Mouse (Mus musculus): ENCODE measurements around the gene Xxylt1. TPM values are rescaled to one million over a fixed set of nuclear protein-coding genes. Genes with fewer than 3 reads are reported as not detected.

Gene Xxylt1
- polyA plus RNA-seq, 1 experiment from 2014 or later = 9.7 TPM

- peaks cover 10% of the 10 kb centered on the region for H3K4me1 ChIP-seq (replicated peaks; ENCODE audit: control insufficient read depth, insufficient read depth, low read length)
- ATAC-seq = peak; percentile 55; the same call in 1 of the 2 replicates
- no peaks in the 10 kb centered on the region for H3K27me3 ChIP-seq (replicated peaks; ENCODE audit: control insufficient read depth, insufficient read depth, low read length)
- 42% methylated on average over 5 of the region's 5 CpGs for WGBS
- H3K9ac ChIP-seq (replicated peaks; ENCODE audit: low read depth, low read length) = no peak overlapping the region
- no peaks in the 10 kb centered on the region for H3K36me3 ChIP-seq (ENCODE audit: control insufficient read depth, insufficient read depth)
- no peak overlapping the region for H3K4me3 ChIP-seq (replicated peaks; ENCODE audit: low read length)
- H3K27ac ChIP-seq (ENCODE audit: low read length) = no peak overlapping the region
- no peaks in the 10 kb centered on the region for H3K9me3 ChIP-seq (ENCODE audit: control insufficient read depth, low read length)
- no peak overlapping the region for H3K4me2 ChIP-seq (ENCODE audit: low read length)
Measured at GRCm38 (mm10) chr16:31022287-31022686, 58.9 kb downstream of the Xxylt1 start.

GRCm38 (mm10) chr16:31019514-31019913 is 61.7 kb downstream of the Xxylt1 start:
- H3K4me1 ChIP-seq (replicated peaks; ENCODE audit: control insufficient read depth, insufficient read depth, low read length) = peaks cover 8% of the 10 kb centered on the region

GRCm38 (mm10) chr16:31017687-31018413 is 63.4 kb downstream of the Xxylt1 start:
- Histone ChIP-seq H3K36me3 (ENCODE audit: control insufficient read depth, insufficient read depth) (no peaks in the 10 kb centered on the region), H3K27ac (ENCODE audit: low read length) (no peak overlapping the region), H3K27me3 (replicated peaks; ENCODE audit: control insufficient read depth, insufficient read depth, low read length) (no peaks in the 10 kb centered on the region), H3K9me3 (ENCODE audit: control insufficient read depth, low read length) (no peaks in the 10 kb centered on the region), H3K9ac (replicated peaks; ENCODE audit: low read depth, low read length) (no peak overlapping the region), H3K4me1 (replicated peaks; ENCODE audit: control insufficient read depth, insufficient read depth, low read length) (peaks cover 8% of the 10 kb centered on the region), H3K4me2 (ENCODE audit: low read length) (no peak overlapping the region), H3K4me3 (replicated peaks; ENCODE audit: low read length) (no peak overlapping the region)
- WGBS = 91% methylated on average over 10 of the region's 10 CpGs
- ATAC-seq = no peak

More at GRCm38 (mm10) chr16:31019514-31019913, 61.7 kb downstream of the Xxylt1 start:
- no peak overlapping the region for H3K9ac ChIP-seq (replicated peaks; ENCODE audit: low read depth, low read length)
- no peak overlapping the region for H3K4me3 ChIP-seq (replicated peaks; ENCODE audit: low read length)
- WGBS = 77% methylated on average over 3 of the region's 3 CpGs
- H3K4me2 ChIP-seq (ENCODE audit: low read length) = no peak overlapping the region
- ATAC-seq = no peak
- no peaks in the 10 kb centered on the region for H3K9me3 ChIP-seq (ENCODE audit: control insufficient read depth, low read length)
- H3K36me3 ChIP-seq (ENCODE audit: control insufficient read depth, insufficient read depth) = no peaks in the 10 kb centered on the region
- no peaks in the 10 kb centered on the region for H3K27me3 ChIP-seq (replicated peaks; ENCODE audit: control insufficient read depth, insufficient read depth, low read length)
- no peak overlapping the region for H3K27ac ChIP-seq (ENCODE audit: low read length)

GRCm38 (mm10) chr16:31016669-31017068 is 64.6 kb downstream of the Xxylt1 start:
- H3K36me3 ChIP-seq (ENCODE audit: control insufficient read depth, insufficient read depth) = no peaks in the 10 kb centered on the region
- H3K4me2 ChIP-seq (ENCODE audit: low read length) = no peak overlapping the region
- no peak overlapping the region for H3K4me3 ChIP-seq (replicated peaks; ENCODE audit: low read length)
- no peaks in the 10 kb centered on the region for H3K27me3 ChIP-seq (replicated peaks; ENCODE audit: control insufficient read depth, insufficient read depth, low read length)
- H3K4me1 ChIP-seq (replicated peaks; ENCODE audit: control insufficient read depth, insufficient read depth, low read length) = no peaks in the 10 kb centered on the region
- WGBS = 87% methylated on average over 2 of the region's 2 CpGs
- ATAC-seq = no peak
- H3K27ac ChIP-seq (ENCODE audit: low read length) = no peak overlapping the region
- no peak overlapping the region for H3K9ac ChIP-seq (replicated peaks; ENCODE audit: low read depth, low read length)
- H3K9me3 ChIP-seq (ENCODE audit: control insufficient read depth, low read length) = no peaks in the 10 kb centered on the region

GRCm38 (mm10) chr16:31016169-31016568 is 65.1 kb downstream of the Xxylt1 start:
- H3K9ac ChIP-seq (replicated peaks; ENCODE audit: low read depth, low read length) = no peak overlapping the region
- H3K9me3 ChIP-seq (ENCODE audit: control insufficient read depth, low read length) = no peaks in the 10 kb centered on the region
- no peak overlapping the region for H3K4me2 ChIP-seq (ENCODE audit: low read length)
- no peak overlapping the region for H3K27ac ChIP-seq (ENCODE audit: low read length)
- no peak overlapping the region for H3K4me3 ChIP-seq (replicated peaks; ENCODE audit: low read length)
- no peaks in the 10 kb centered on the region for H3K27me3 ChIP-seq (replicated peaks; ENCODE audit: control insufficient read depth, insufficient read depth, low read length)
- no peaks in the 10 kb centered on the region for H3K4me1 ChIP-seq (replicated peaks; ENCODE audit: control insufficient read depth, insufficient read depth, low read length)
- WGBS = 78% methylated on average over 8 of the region's 8 CpGs
- H3K36me3 ChIP-seq (ENCODE audit: control insufficient read depth, insufficient read depth) = no peaks in the 10 kb centered on the region
- no peak for ATAC-seq

- no peak for ATAC-seq
- H3K9ac ChIP-seq (replicated peaks; ENCODE audit: low read depth, low read length) = no peak overlapping the region
- H3K4me2 ChIP-seq (ENCODE audit: low read length) = no peak overlapping the region
- 94% methylated on average over 1 of the region's 1 CpGs for WGBS
- no peaks in the 10 kb centered on the region for H3K4me1 ChIP-seq (replicated peaks; ENCODE audit: control insufficient read depth, insufficient read depth, low read length)
- H3K9me3 ChIP-seq (ENCODE audit: control insufficient read depth, low read length) = no peaks in the 10 kb centered on the region
- no peaks in the 10 kb centered on the region for H3K36me3 ChIP-seq (ENCODE audit: control insufficient read depth, insufficient read depth)
- no peak overlapping the region for H3K4me3 ChIP-seq (replicated peaks; ENCODE audit: low read length)
- H3K27ac ChIP-seq (ENCODE audit: low read length) = no peak overlapping the region
- H3K27me3 ChIP-seq (replicated peaks; ENCODE audit: control insufficient read depth, insufficient read depth, low read length) = no peaks in the 10 kb centered on the region
Measured at GRCm38 (mm10) chr16:31015271-31015670, 66.0 kb downstream of the Xxylt1 start.

GRCm38 (mm10) chr16:31012236-31012635 is 69.0 kb downstream of the Xxylt1 start:
- Histone ChIP-seq H3K27me3 (replicated peaks; ENCODE audit: control insufficient read depth, insufficient read depth, low read length) (no peaks in the 10 kb centered on the region), H3K27ac (ENCODE audit: low read length) (no peak overlapping the region), H3K4me2 (ENCODE audit: low read length) (no peak overlapping the region), H3K4me3 (replicated peaks; ENCODE audit: low read length) (no peak overlapping the region), H3K4me1 (replicated peaks; ENCODE audit: control insufficient read depth, insufficient read depth, low read length) (0 out of 2 replicates have a peak, but pooled peaks cover 2% of the 10 kb centered on the region), H3K9me3 (ENCODE audit: control insufficient read depth, low read length) (no peaks in the 10 kb centered on the region), H3K36me3 (ENCODE audit: control insufficient read depth, insufficient read depth) (no peaks in the 10 kb centered on the region), H3K9ac (replicated peaks; ENCODE audit: low read depth, low read length) (no peak overlapping the region)
- 92% methylated on average over 10 of the region's 10 CpGs for WGBS
- ATAC-seq = no peak

- no peak overlapping the region for H3K9ac ChIP-seq (replicated peaks; ENCODE audit: low read depth, low read length)
- 93% methylated on average over 5 of the region's 5 CpGs for WGBS
- no peaks in the 10 kb centered on the region for H3K36me3 ChIP-seq (ENCODE audit: control insufficient read depth, insufficient read depth)
- H3K9me3 ChIP-seq (ENCODE audit: control insufficient read depth, low read length) = no peaks in the 10 kb centered on the region
- no peaks in the 10 kb centered on the region for H3K27me3 ChIP-seq (replicated peaks; ENCODE audit: control insufficient read depth, insufficient read depth, low read length)
- H3K4me3 ChIP-seq (replicated peaks; ENCODE audit: low read length) = no peak overlapping the region
- ATAC-seq = no peak
- no peak overlapping the region for H3K4me2 ChIP-seq (ENCODE audit: low read length)
- H3K27ac ChIP-seq (ENCODE audit: low read length) = no peak overlapping the region
- 0 out of 2 replicates have a peak, but pooled peaks cover 2% of the 10 kb centered on the region for H3K4me1 ChIP-seq (replicated peaks; ENCODE audit: control insufficient read depth, insufficient read depth, low read length)
Measured at GRCm38 (mm10) chr16:31010443-31010842, 70.8 kb downstream of the Xxylt1 start.

GRCm38 (mm10) chr16:31008326-31008725 is 72.9 kb downstream of the Xxylt1 start:
- Histone ChIP-seq H3K4me2 (ENCODE audit: low read length) (no peak overlapping the region), H3K9me3 (ENCODE audit: control insufficient read depth, low read length) (no peaks in the 10 kb centered on the region), H3K27me3 (replicated peaks; ENCODE audit: control insufficient read depth, insufficient read depth, low read length) (no peaks in the 10 kb centered on the region), H3K9ac (replicated peaks; ENCODE audit: low read depth, low read length) (no peak overlapping the region), H3K4me3 (replicated peaks; ENCODE audit: low read length) (no peak overlapping the region), H3K36me3 (ENCODE audit: control insufficient read depth, insufficient read depth) (no peaks in the 10 kb centered on the region), H3K4me1 (replicated peaks; ENCODE audit: control insufficient read depth, insufficient read depth, low read length) (peaks cover 11% of the 10 kb centered on the region), H3K27ac (ENCODE audit: low read length) (no peak overlapping the region)
- ATAC-seq = no peak
- 75% methylated on average over 7 of the region's 7 CpGs for WGBS
